Mouse (Mus musculus) embryo, embryonic 11.5 days (tissue): Measurements from ENCODE around the gene BC051142.
A peak's percentile ranks its signal among the peaks of the same experiment; 100 is the strongest.
"Not testable (repeated sequence)": the region's sequence is repeated elsewhere in the genome, so short reads cannot be mapped to it uniquely, and the experiment has no call there.

ENCODE experiments used
- DNase-seq: peaks from one replicate; pipeline ENCODE4 v3.0.0-alpha.2; 2012; ENCODE audit warnings: low read depth, low spot score

BC051142 gene

GRCm38 (mm10) chr17:34398058-34398710 lies 436 bp upstream of the BC051142 start:
- DNase-seq, result peak; percentile 66

GRCm38 (mm10) chr17:34399394-34399715 lies 735 bp downstream of the BC051142 start:
- DNase-seq, result no peak

GRCm38 (mm10) chr17:34411117-34411516 lies 12.5 kb downstream of the BC051142 start:
- DNase-seq, result peak; percentile 38

- no peak for DNase-seq
Observed at GRCm38 (mm10) chr17:34420014-34420413, 21.4 kb downstream of the BC051142 start.

GRCm38 (mm10) chr17:34427597-34427996 lies 29.0 kb downstream of the BC051142 start:
- DNase-seq, result no peak

GRCm38 (mm10) chr17:34437120-34437519 lies 38.5 kb downstream of the BC051142 start:
- no peak for DNase-seq

- no peak for DNase-seq
Observed at GRCm38 (mm10) chr17:34437606-34438005, 39.0 kb downstream of the BC051142 start.

GRCm38 (mm10) chr17:34438588-34438987 lies 40.0 kb downstream of the BC051142 start:
- DNase-seq, result no peak

- DNase-seq, result peak; percentile 29
Observed at GRCm38 (mm10) chr17:34439795-34440194, 41.2 kb downstream of the BC051142 start.

GRCm38 (mm10) chr17:34441990-34442389 lies 43.4 kb downstream of the BC051142 start:
- DNase-seq, result no peak

GRCm38 (mm10) chr17:34448473-34449041 lies 49.9 kb downstream of the BC051142 start:
- DNase-seq, result no peak

GRCm38 (mm10) chr17:34457668-34458067 lies 59.0 kb downstream of the BC051142 start:
- DNase-seq, result no peak

- DNase-seq, result no peak
Observed at GRCm38 (mm10) chr17:34459255-34459654, 60.6 kb downstream of the BC051142 start.

- not testable (repeated sequence) for DNase-seq
Observed at GRCm38 (mm10) chr17:34465906-34466305, 67.3 kb downstream of the BC051142 start.

- no peak for DNase-seq
Observed at GRCm38 (mm10) chr17:34470491-34470890, 71.9 kb downstream of the BC051142 start.

- DNase-seq, result no peak
Observed at GRCm38 (mm10) chr17:34475060-34475459, 76.4 kb downstream of the BC051142 start.

GRCm38 (mm10) chr17:34476427-34476826 lies 77.8 kb downstream of the BC051142 start:
- DNase-seq, result no peak

GRCm38 (mm10) chr17:34477238-34478013 lies 78.8 kb downstream of the BC051142 start, which contains the start of gene Btnl4:
TSS of gene Btnl4 (minus strand) at chr17:34477318.
- DNase-seq, result not testable (repeated sequence)

- DNase-seq, result no peak
Observed at GRCm38 (mm10) chr17:34492796-34493195, 94.2 kb downstream of the BC051142 start.

- not testable (repeated sequence) for DNase-seq
Observed at GRCm38 (mm10) chr17:34495156-34495555, 96.5 kb downstream of the BC051142 start.

GRCm38 (mm10) chr17:34496539-34496938 lies 97.9 kb downstream of the BC051142 start:
- DNase-seq, result no peak

GRCm38 (mm10) chr17:34497319-34497718 lies 98.7 kb downstream of the BC051142 start:
- DNase-seq, result not testable (repeated sequence)

- DNase-seq, result not testable (repeated sequence)
Observed at GRCm38 (mm10) chr17:34497726-34498125, 99.1 kb downstream of the BC051142 start.
